Mouse (Mus musculus): ENCODE results near the gene Olfr317.
"Not testable (repeated sequence)": the region's sequence is repeated elsewhere in the genome, so short reads cannot be mapped to it uniquely, and the experiment has no call there.

The Olfr317 gene

GRCm38 (mm10) chr11:58738792-58739262 is at the start of gene Olfr317:
Gene Olfr317, minus strand, starts transcription at chr11:58739212.
- DNase-seq (ENCODE audit: low read depth): no peak

GRCm38 (mm10) chr11:58788346-58788745 is 49.3 kb upstream of the Olfr317 start:
- DNase-seq (ENCODE audit: low read depth): peak; percentile 54

DNA sequence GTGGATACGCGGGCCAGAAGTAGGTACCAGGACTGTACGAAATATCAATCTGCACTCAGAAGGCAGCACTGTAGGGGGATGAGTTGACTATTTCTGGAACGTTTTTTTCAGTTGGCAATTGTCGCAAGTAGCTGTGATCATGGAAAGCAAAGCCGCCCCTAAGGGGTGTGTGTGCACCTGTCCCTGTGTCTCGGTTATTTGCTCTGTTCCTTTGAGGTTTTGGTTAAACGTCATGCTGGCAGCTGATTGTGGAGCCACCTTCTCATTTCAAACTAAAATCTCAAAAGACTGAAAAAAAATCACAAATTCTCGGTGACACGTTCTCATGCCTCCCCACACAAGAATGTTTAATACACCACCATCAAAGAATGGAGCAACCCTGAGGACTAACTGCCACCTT is 48.6 kb upstream of the Olfr317 start:
- DNase-seq (ENCODE audit: low read depth): peak; percentile 59

- DNase-seq (ENCODE audit: low read depth): no peak
These were observed 45.2 kb upstream of the Olfr317 start for GRCm38 (mm10) chr11:58784182-58784581.

GRCm38 (mm10) chr11:58782480-58783089 is 43.6 kb upstream of the Olfr317 start, which contains the start of gene Olfr314:
Gene Olfr314, plus strand, starts transcription at chr11:58782952.
- no peak for DNase-seq (ENCODE audit: low read depth)

GRCm38 (mm10) chr11:58772888-58773287 is 33.9 kb upstream of the Olfr317 start, which contains the start of gene Olfr315:
Gene Olfr315, plus strand, starts transcription at chr11:58773188.
- no peak for DNase-seq (ENCODE audit: low read depth)

- DNase-seq (ENCODE audit: low read depth): no peak
These were observed 13.4 kb upstream of the Olfr317 start, which contains the start of gene Olfr316 for GRCm38 (mm10) chr11:58752434-58752833. Gene Olfr316, plus strand, starts transcription at chr11:58752734.

DNA sequence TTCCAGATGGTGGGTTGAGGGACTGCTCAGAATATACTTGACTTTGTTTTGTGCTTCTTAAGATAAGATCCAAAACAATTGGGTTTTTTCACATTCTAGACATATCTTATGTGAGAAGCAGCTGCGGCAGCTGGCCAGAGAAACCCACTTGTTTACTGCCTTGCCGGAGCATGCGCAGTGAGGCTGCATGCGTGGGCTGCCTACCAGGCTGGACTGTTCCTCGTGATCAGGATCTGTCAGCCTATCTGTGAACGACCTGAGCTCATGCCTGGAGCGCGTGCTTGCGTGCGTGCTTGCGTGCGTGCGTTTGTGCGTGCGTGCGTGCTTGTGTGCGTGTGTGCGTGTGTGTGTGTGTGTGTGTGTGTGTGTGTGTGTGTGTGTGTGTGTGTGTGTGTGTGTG is 12.1 kb upstream of the Olfr317 start:
- DNase-seq (ENCODE audit: low read depth): not testable (repeated sequence)

GRCm38 (mm10) chr11:58733372-58733771 is 5.6 kb downstream of the Olfr317 start:
- DNase-seq (ENCODE audit: low read depth): no peak

DNA sequence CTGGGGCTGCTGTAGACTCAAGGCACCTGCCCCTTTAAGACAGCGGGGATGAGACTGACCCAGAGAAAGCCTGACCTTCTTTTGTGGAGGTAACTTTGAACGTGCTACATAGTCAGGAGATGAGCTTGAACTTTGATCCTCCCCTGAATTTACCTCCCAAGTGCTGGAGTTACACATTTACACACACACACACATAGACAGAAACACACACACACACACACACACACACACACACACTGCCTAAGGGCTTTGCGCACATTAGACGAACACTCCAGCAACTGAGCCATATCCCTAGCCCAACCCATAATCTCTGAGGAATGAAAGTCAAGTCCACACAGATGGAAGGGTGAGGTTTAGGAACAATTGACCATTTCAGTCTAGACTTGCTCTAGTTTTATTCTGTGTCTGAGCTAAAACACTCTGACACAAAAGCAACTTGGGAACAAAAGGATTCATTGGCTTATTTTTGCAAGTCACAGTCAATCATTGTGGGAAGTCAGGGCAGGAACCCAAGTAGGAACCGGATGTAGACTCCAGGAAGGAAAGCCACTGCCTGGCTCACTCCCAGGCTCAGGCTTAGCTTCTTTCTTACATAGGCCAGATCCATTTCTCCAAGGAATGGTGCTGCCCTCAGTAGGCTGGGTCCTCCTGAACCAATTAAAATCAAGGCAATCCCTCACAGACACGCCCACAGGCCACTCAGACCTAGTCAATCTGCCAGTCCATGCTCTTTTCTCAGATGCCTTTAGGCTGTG is 10.9 kb downstream of the Olfr317 start:
- DNase-seq (ENCODE audit: low read depth): not testable (repeated sequence)

DNA sequence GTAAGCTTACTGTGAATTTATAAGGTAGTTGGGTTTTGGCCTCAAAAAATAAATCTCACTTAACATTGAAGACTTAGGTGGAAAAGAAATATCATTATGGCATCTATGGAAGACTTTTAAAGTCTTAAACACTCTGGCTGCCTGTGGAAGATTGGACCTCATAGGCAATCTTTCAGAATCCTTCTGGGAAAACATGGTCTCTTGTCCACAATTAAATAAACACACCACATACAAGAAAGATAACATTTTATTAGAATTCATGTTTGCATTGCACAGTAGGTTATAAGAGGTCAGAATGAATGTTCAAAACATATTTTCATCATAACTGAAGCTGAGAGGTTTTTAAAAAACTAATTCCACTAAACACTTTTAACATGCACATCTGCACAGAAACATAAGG is 15.1 kb downstream of the Olfr317 start, which contains the start of gene Olfr318:
Olfr318 (minus strand) TSS at position 101 of the 400 bp plus-strand sequence.
- no peak for DNase-seq (ENCODE audit: low read depth)

DNA sequence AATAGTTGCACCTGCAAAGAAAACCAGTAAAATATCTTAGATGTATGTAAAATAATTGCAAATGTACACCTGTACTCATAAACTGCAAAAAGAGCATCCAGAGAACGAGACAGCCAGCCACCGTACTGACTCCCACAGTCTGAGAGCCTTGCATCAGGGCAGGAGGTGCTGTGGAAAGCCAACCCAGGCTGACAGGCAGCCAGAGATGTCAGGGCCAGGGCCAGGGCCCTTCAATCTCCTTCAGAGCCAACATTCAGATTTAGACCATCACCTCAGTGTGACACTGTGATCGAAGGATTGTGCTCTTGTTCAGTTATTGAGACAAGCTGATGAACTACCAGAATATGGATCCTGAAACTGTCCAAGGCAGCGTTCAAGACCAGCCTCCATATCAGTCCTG is 19.3 kb downstream of the Olfr317 start:
- DNase-seq (ENCODE audit: low read depth): no peak

DNA sequence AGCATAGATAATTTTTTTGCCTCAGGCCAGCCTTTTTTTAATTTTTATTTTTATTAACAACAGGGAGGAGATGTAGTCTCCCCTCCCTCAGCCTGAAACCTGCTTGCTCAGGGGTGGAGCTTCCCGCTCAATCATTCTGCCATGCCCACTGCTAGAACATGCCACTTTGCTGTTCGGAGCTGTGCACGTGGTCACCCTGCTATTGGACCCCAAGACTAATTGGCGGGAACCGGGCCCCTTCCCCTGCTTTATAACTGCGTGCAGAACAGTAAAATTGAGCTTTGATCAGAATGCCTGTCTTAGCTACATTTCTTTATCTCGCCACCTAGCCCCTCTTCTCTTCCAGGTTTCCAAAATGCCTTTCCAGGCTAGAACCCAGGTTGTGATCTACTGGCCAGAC is 21.3 kb downstream of the Olfr317 start:
- DNase-seq (ENCODE audit: low read depth): not testable (repeated sequence)

DNA sequence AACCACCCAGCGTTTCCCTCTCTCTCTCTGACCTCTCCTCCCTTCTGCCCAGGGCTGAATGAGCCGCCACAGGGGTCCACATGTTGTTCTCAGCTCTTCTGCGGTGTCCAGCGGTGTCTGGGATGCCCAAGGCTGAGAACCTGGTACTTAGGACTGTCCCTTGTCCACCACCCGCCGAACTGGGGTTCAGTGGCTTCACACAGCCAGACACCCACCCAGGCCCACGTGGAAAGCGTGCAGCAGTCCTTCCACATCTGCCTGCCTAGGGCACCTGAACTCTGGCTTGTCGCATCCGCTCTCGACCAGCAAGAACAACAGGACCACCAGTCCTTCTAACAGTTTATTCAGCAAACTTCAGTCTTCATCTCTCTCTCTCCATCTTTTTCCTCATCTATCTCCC is 29.9 kb downstream of the Olfr317 start:
- no peak for DNase-seq (ENCODE audit: low read depth)

DNA sequence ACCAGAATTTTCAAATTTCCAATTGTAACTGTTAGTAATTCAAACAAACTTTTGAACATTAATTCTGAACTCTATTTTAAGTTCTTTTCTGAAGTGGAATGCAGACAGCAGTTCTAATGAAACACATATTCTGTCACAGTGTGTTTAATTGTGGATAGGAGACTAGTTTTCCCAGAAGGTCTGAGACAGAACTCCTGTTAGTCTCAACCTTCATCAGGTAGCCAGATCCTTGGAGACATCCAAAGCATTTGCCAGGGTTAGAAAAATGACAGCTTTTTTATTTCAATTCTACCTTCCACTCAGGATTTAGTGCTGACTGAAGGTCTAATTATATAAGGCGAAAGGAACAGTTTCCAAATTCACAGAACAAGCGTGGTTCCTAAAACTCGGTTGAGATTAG is 40.1 kb downstream of the Olfr317 start, which contains the start of gene Olfr319:
Olfr319 (plus strand) TSS at position 301 of the 400 bp plus-strand sequence.
- DNase-seq (ENCODE audit: low read depth): no peak

All from naive thymus-derived CD4-positive, alpha-beta T cell, adult 2 months (primary cell).